Mouse (Mus musculus): ENCODE data around the gene Gm14412. TPM values are rescaled to one million over a fixed set of nuclear protein-coding genes. Genes with fewer than 3 reads are reported as not detected.
"Not testable (repeated sequence)": the region's sequence is repeated elsewhere in the genome, so short reads cannot be mapped to it uniquely, and the experiment has no call there.

The Gm14412 gene
- polyA plus RNA-seq (2015; fragmentation: Nextera tagmentation; extraction: Ambion mirVana), result 0.26 and 0.35 TPM in 2 replicates

DNA sequence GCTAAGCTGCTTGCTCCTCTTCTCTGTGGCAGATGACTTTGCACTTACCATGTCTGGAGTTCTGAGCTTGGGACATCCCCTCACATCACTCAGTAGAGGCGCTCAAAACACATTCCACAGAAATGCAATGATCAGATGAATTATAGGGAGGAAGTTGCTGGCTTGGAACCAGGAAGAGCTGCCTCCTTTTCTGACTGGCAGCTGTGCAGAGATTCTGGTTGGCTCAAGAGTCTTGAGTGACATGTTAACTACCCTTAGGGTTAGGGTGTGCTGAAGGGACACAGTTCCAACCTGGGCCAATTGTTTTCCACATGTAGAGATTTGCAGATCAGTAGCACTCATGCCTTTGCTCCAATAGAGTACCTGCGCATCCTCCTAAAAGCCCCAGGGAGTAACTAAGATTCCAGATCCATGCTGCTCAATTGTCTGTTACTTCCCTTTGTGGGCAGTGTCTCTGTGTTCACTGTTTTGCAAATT is at the start of gene Gm14412:
Gm14412 (minus strand) TSS at position 51 of the 477 bp plus-strand sequence.
- not testable (repeated sequence) for H3K9me3 ChIP-seq (ENCODE audit: control insufficient read depth, low read length); H3K9ac ChIP-seq (replicated peaks; ENCODE audit: low read depth, low read length); H3K4me2 ChIP-seq (ENCODE audit: low read length); ATAC-seq; H3K27ac ChIP-seq (ENCODE audit: low read length); H3K4me3 ChIP-seq (replicated peaks; ENCODE audit: low read length); H3K4me1 ChIP-seq (replicated peaks; ENCODE audit: control insufficient read depth, insufficient read depth, low read length); H3K36me3 ChIP-seq (ENCODE audit: control insufficient read depth, insufficient read depth); H3K27me3 ChIP-seq (replicated peaks; ENCODE audit: control insufficient read depth, insufficient read depth, low read length)
- WGBS, result 90% methylated on average over 2 of the region's 2 CpGs

GRCm38 (mm10) chr2:177329661-177330292 is 5.7 kb upstream of the Gm14412 start:
- H3K36me3 ChIP-seq (ENCODE audit: control insufficient read depth, insufficient read depth); H3K27ac ChIP-seq (ENCODE audit: low read length); H3K4me1 ChIP-seq (replicated peaks; ENCODE audit: control insufficient read depth, insufficient read depth, low read length); H3K9me3 ChIP-seq (ENCODE audit: control insufficient read depth, low read length); H3K27me3 ChIP-seq (replicated peaks; ENCODE audit: control insufficient read depth, insufficient read depth, low read length); H3K4me2 ChIP-seq (ENCODE audit: low read length); H3K9ac ChIP-seq (replicated peaks; ENCODE audit: low read depth, low read length); H3K4me3 ChIP-seq (replicated peaks; ENCODE audit: low read length); ATAC-seq: not testable (repeated sequence)
- 80% methylated on average over 4 of the region's 4 CpGs for WGBS

GRCm38 (mm10) chr2:177321361-177321760 is 2.7 kb downstream of the Gm14412 start:
- H3K4me3 ChIP-seq (replicated peaks; ENCODE audit: low read length); ATAC-seq; H3K4me2 ChIP-seq (ENCODE audit: low read length); H3K4me1 ChIP-seq (replicated peaks; ENCODE audit: control insufficient read depth, insufficient read depth, low read length); H3K9me3 ChIP-seq (ENCODE audit: control insufficient read depth, low read length); H3K27ac ChIP-seq (ENCODE audit: low read length); H3K9ac ChIP-seq (replicated peaks; ENCODE audit: low read depth, low read length); H3K27me3 ChIP-seq (replicated peaks; ENCODE audit: control insufficient read depth, insufficient read depth, low read length); H3K36me3 ChIP-seq (ENCODE audit: control insufficient read depth, insufficient read depth): not testable (repeated sequence)

- not testable (repeated sequence) for H3K9me3 ChIP-seq (ENCODE audit: control insufficient read depth, low read length); H3K4me2 ChIP-seq (ENCODE audit: low read length); H3K4me1 ChIP-seq (replicated peaks; ENCODE audit: control insufficient read depth, insufficient read depth, low read length); H3K4me3 ChIP-seq (replicated peaks; ENCODE audit: low read length); H3K9ac ChIP-seq (replicated peaks; ENCODE audit: low read depth, low read length); ATAC-seq; H3K36me3 ChIP-seq (ENCODE audit: control insufficient read depth, insufficient read depth); H3K27me3 ChIP-seq (replicated peaks; ENCODE audit: control insufficient read depth, insufficient read depth, low read length); H3K27ac ChIP-seq (ENCODE audit: low read length)
- 61% methylated on average over 2 of the region's 2 CpGs for WGBS
Measured at GRCm38 (mm10) chr2:177320786-177321320, 3.3 kb downstream of the Gm14412 start.

DNA sequence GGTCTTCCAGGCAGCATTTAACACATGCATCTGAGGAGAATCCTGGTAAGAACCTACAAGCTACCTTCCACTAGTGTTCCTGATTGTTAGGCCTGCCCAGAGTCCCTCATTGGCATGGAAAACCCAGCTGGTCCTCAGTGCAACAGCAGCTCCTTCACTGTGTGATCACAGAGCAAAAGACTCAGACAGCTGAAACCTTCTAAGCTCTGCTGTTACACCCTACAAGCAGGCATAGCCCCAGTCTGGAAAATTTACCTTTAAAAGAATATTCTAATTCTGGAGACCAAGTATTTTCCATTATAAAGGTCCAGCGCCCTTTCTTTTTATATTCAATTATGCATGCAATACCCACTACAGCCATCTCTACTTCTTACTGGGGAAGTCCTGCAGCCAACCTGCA is 5.1 kb downstream of the Gm14412 start:
- no peaks in the 10 kb centered on the region for H3K27me3 ChIP-seq (replicated peaks; ENCODE audit: control insufficient read depth, insufficient read depth, low read length)
- peaks cover 2% of the 10 kb centered on the region; the same call in 1 of the 2 replicates for H3K9me3 ChIP-seq (ENCODE audit: control insufficient read depth, low read length)
- WGBS, result 79% methylated on average over 1 of the region's 1 CpGs
- no peak overlapping the region for H3K4me2 ChIP-seq (ENCODE audit: low read length)
- H3K4me3 ChIP-seq (replicated peaks; ENCODE audit: low read length), result no peak overlapping the region
- H3K9ac ChIP-seq (replicated peaks; ENCODE audit: low read depth, low read length), result no peak overlapping the region
- ATAC-seq, result no peak
- H3K36me3 ChIP-seq (ENCODE audit: control insufficient read depth, insufficient read depth), result no peaks in the 10 kb centered on the region
- no peak overlapping the region for H3K27ac ChIP-seq (ENCODE audit: low read length)
- no peaks in the 10 kb centered on the region for H3K4me1 ChIP-seq (replicated peaks; ENCODE audit: control insufficient read depth, insufficient read depth, low read length)

DNA sequence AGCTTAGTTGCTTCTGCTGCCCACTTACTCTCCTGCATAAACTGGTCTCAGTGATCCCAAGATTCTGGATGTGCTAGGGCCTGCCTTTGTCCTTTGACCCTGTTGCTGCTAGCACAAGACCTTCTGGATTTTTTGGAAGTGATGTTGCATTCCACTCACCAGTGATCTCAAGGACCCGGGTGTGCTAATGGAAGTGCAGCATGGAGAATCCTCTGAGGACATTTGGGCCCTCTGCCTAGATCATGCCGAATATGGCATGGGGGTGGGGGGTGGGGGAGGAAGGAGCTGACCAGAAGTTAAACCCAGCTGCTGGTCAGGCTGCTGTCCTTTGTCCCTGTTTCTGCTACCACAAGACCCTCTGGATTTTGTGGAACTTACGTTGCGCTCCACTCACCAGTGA is 14.5 kb downstream of the Gm14412 start:
- H3K4me2 ChIP-seq (ENCODE audit: low read length); H3K9ac ChIP-seq (replicated peaks; ENCODE audit: low read depth, low read length); H3K36me3 ChIP-seq (ENCODE audit: control insufficient read depth, insufficient read depth); H3K4me1 ChIP-seq (replicated peaks; ENCODE audit: control insufficient read depth, insufficient read depth, low read length); H3K27me3 ChIP-seq (replicated peaks; ENCODE audit: control insufficient read depth, insufficient read depth, low read length); ATAC-seq; H3K4me3 ChIP-seq (replicated peaks; ENCODE audit: low read length); H3K9me3 ChIP-seq (ENCODE audit: control insufficient read depth, low read length); H3K27ac ChIP-seq (ENCODE audit: low read length): not testable (repeated sequence)
- 88% methylated on average over 4 of the region's 4 CpGs for WGBS

DNA sequence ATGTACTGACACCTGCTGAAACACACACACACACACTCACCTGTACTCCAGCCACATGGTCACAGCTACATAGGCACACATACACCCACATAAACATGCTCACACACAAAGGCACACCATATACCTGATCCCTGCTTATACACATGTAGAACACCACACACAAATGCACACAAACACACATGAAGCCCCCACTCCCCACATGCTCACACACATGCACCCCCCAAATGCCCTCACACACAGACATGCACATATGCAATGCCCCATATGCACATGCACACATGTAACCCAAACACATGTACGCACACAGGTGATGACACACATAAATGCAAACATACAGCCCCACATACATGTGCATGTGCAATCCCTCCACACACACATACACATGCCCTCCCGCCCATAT is 19.1 kb downstream of the Gm14412 start:
- not testable (repeated sequence) for ATAC-seq; H3K36me3 ChIP-seq (ENCODE audit: control insufficient read depth, insufficient read depth); H3K4me1 ChIP-seq (replicated peaks; ENCODE audit: control insufficient read depth, insufficient read depth, low read length); H3K27ac ChIP-seq (ENCODE audit: low read length); H3K27me3 ChIP-seq (replicated peaks; ENCODE audit: control insufficient read depth, insufficient read depth, low read length); H3K9ac ChIP-seq (replicated peaks; ENCODE audit: low read depth, low read length); H3K4me3 ChIP-seq (replicated peaks; ENCODE audit: low read length); H3K4me2 ChIP-seq (ENCODE audit: low read length); H3K9me3 ChIP-seq (ENCODE audit: control insufficient read depth, low read length)
- no CpG with 5 or more reads among the region's 2 CpGs for WGBS

DNA sequence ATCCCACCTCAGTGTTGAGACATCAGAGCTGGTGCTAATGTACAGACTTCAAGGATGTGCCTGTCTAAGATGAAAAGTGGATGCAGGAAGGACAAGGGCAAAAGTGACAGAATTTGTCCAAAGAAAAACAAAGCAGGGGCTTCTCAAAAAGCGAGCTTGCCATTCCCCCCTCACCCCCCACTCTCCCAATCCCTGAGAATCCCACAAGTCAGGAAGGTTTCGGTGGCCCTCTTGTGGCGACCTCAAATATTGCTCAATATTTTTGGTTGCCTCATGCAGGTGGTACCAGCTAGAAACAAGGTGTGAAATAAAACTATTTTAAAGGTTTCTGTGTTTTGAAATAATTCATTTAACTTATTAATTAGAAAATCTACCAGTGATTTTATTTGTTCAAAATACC is 40.4 kb downstream of the Gm14412 start:
- H3K9ac ChIP-seq (replicated peaks; ENCODE audit: low read depth, low read length); ATAC-seq; H3K9me3 ChIP-seq (ENCODE audit: control insufficient read depth, low read length); H3K4me1 ChIP-seq (replicated peaks; ENCODE audit: control insufficient read depth, insufficient read depth, low read length); H3K36me3 ChIP-seq (ENCODE audit: control insufficient read depth, insufficient read depth); H3K27me3 ChIP-seq (replicated peaks; ENCODE audit: control insufficient read depth, insufficient read depth, low read length); H3K4me3 ChIP-seq (replicated peaks; ENCODE audit: low read length); H3K4me2 ChIP-seq (ENCODE audit: low read length); H3K27ac ChIP-seq (ENCODE audit: low read length): not testable (repeated sequence)
- WGBS, result 26% methylated on average over 3 of the region's 3 CpGs

DNA sequence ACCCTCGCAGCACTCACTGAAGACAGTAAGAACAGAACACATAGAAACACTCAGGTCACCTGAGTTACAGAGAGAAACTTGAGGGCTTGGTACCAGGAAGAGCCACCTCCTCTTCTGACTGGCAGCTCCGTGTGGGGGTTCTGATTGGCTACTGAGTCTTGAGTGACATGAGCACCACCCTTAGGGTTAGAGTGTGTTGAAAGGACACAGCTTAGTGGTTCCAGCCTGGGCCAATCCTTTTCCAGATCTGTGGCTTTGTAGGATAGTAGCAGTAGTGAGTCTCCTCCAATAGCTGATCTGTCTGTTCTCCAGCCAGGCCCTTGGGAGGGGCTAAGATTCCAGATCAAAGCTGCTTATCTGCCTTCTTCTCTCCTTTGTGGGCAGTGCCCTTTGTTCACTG is 46.4 kb downstream of the Gm14412 start:
- not testable (repeated sequence) for H3K4me3 ChIP-seq (replicated peaks; ENCODE audit: low read length); H3K27me3 ChIP-seq (replicated peaks; ENCODE audit: control insufficient read depth, insufficient read depth, low read length); H3K9me3 ChIP-seq (ENCODE audit: control insufficient read depth, low read length); H3K27ac ChIP-seq (ENCODE audit: low read length); H3K4me1 ChIP-seq (replicated peaks; ENCODE audit: control insufficient read depth, insufficient read depth, low read length); H3K36me3 ChIP-seq (ENCODE audit: control insufficient read depth, insufficient read depth); H3K9ac ChIP-seq (replicated peaks; ENCODE audit: low read depth, low read length); H3K4me2 ChIP-seq (ENCODE audit: low read length); ATAC-seq
- WGBS, result 73% methylated on average over 1 of the region's 2 CpGs

- not testable (repeated sequence) for H3K9me3 ChIP-seq (ENCODE audit: control insufficient read depth, low read length); H3K9ac ChIP-seq (replicated peaks; ENCODE audit: low read depth, low read length); H3K27me3 ChIP-seq (replicated peaks; ENCODE audit: control insufficient read depth, insufficient read depth, low read length); H3K27ac ChIP-seq (ENCODE audit: low read length); ATAC-seq; H3K4me3 ChIP-seq (replicated peaks; ENCODE audit: low read length); H3K4me1 ChIP-seq (replicated peaks; ENCODE audit: control insufficient read depth, insufficient read depth, low read length); H3K36me3 ChIP-seq (ENCODE audit: control insufficient read depth, insufficient read depth); H3K4me2 ChIP-seq (ENCODE audit: low read length)
- WGBS, result 93% methylated on average over 2 of the region's 2 CpGs
Measured at GRCm38 (mm10) chr2:177272237-177272636, 51.9 kb downstream of the Gm14412 start.
